Mouse (Mus musculus) layer of hippocampus, adult 9-11 months (tissue): ENCODE data around the gene Ddx46.
A peak's percentile ranks its signal among the peaks of the same experiment; 100 is the strongest.

Experiments
- DNase-seq: peaks from one replicate; pipeline ENCODE4 v3.0.0; 2022

Ddx46 gene

DNA sequence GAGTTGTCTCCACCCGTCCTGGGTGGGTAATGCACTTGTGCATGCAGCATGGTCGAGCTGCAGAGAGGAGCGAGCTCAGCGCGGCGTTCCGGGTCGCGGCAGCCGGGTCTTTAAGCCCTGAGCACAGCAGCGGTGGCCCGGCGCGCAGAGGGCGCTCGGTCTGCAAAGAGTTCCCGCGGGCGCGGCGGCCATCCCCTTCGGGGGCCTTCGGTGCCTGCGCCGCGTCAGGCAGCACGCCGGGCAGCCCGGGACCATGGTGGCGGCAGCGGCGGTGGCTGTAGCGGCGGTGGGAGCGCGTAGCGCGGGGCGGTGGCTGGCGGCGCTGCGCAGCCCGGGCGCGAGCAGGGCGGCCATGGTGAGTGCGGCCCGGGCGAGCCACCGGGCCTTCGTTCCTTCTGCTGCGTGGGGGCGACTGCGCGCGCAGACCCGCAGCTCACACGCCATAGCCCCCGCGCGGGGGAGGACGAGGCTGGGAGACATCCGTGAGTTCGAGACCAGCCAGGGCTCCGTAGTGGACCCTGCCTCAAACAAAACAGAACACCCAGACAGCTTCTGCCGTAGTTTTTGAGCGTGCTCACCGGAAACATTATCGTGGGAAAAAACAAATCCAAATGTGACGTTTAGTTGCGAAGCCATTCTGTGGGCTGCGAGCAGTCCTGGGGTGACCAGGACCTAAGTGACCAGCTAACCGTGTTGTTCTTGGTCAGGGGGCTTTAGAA is 92.5 kb downstream of the Ddx46 start, which contains the start of gene Pcbd2:
Pcbd2 (plus strand) TSS at position 249 of the 719 bp plus-strand sequence.
- DNase-seq: peak; percentile 83

GRCm38 (mm10) chr13:55727839-55728238 is 93.0 kb downstream of the Ddx46 start:
- DNase-seq: peak; percentile 58

DNA sequence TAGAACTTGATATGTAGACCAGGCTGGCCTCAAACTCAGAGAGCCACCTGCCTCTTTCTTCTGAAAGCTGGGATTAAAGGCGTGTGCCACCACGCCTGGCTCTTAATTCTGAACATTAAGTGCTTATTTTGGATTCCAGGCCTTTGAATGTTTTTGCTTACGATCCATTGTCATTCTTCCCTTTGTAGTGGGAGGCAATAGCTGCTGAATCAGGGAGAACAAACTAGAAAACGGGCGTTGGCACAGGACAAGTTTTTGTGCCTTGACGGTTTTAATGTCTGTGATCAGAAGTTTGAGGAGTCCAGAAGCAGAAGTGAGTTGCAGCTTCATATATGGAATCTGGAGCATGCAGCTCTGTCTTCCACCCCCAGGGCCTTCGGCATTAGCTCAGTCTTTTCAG is 95.9 kb downstream of the Ddx46 start:
- no peak for DNase-seq
